Mouse (Mus musculus) limb, embryonic 14.5 days (tissue): ENCODE data around the gene Sptbn1. TPM values are rescaled to one million over a fixed set of nuclear protein-coding genes. Genes with fewer than 3 reads are reported as not detected.

Experiments
- ATAC-seq: fragments of 200-750 bp; cut with Nextera tagmentation; 2 replicates; pipeline ENCODE4 v1.8.0; 2017; ENCODE audit warnings: low read depth, moderate number of reproducible peaks, moderate TSS enrichment; ENCODE audit not compliant: low FRiP score
- DNase-seq: peaks from one replicate; pipeline ENCODE4 v3.0.0-alpha.2; 2015; ENCODE audit warnings: low spot score
- H3K27ac ChIP-seq: fragments of 300-500 bp; sonication (generic); replicated peaks from 2 replicates; pipeline ENCODE4 v1.5.1; 2014; ENCODE audit warnings: low read depth, mild to moderate bottlenecking, low read length, moderate library complexity, mixed read lengths
- H3K27me3 ChIP-seq: fragments of 300-500 bp; sonication (generic); 2 replicates; pipeline ENCODE4 v1.6.1; 2014; ENCODE audit warnings: low read length, mixed read lengths; ENCODE audit not compliant: control insufficient read depth, insufficient read depth
- H3K36me3 ChIP-seq: fragments of 300-500 bp; sonication (generic); 2 replicates; pipeline ENCODE4 v1.6.1; 2014; ENCODE audit warnings: mild to moderate bottlenecking, low read length, moderate library complexity, mixed read lengths; ENCODE audit not compliant: control insufficient read depth, insufficient read depth
- H3K4me1 ChIP-seq: fragments of 300-500 bp; sonication (generic); 2 replicates; pipeline ENCODE4 v1.6.1; 2014; ENCODE audit warnings: antibody characterized with exemption, low read length, mixed read lengths; ENCODE audit not compliant: control insufficient read depth, insufficient read depth
- H3K4me2 ChIP-seq: fragments of 300-500 bp; sonication (generic); replicated peaks from 2 replicates; pipeline ENCODE4 v1.6.1; 2014; ENCODE audit warnings: low read depth, mild to moderate bottlenecking, low read length, moderate library complexity; ENCODE audit not compliant: severe bottlenecking
- H3K4me3 ChIP-seq: fragments of 300-500 bp; sonication (generic); replicated peaks from 2 replicates; pipeline ENCODE4 v1.5.1; 2014; ENCODE audit warnings: low read length
- H3K9ac ChIP-seq: fragments of 300-500 bp; sonication (generic); 2 replicates; pipeline ENCODE4 v1.6.1; 2014; ENCODE audit warnings: mild to moderate bottlenecking, low read depth, low read length, moderate library complexity; ENCODE audit not compliant: severe bottlenecking
- H3K9me3 ChIP-seq: fragments of 300-500 bp; sonication (generic); 2 replicates; pipeline ENCODE4 v1.6.1; 2016; ENCODE audit warnings: low read length; ENCODE audit not compliant: control insufficient read depth
- POLR2A ChIP-seq: fragments of 200-500 bp; IDR thresholded peaks from 2 replicates; pipeline ENCODE4 v1.8.0; 2012; ENCODE audit warnings: inconsistent platforms, mild to moderate bottlenecking, moderate library complexity, borderline replicate concordance; ENCODE audit not compliant: insufficient read depth, insufficient read length; ENCODE audit errors: extremely low read depth
- WGBS: fragments of 180-500 bp; shearing (Covaris S2); extraction: QIAGEN DNeasy Blood & Tissue Kit; methylation state at CpG from one replicate; pipeline ENCODE4 v1.1.7; 2014; 5-methylcytosine and 5-hydroxymethylcytosine counted together
- polyA plus RNA-seq, 2 experiments: library from polyadenylated mRNA; depleted of rRNA in 1 of 2; stranded (reverse) in 1 of 2; unstranded in 1 of 2; fragments of >200 nt; fragmentation: Nextera tagmentation in 1 of 2; extraction: Ambion mirVana in 1 of 2; gene quantifications; 2 replicates each; pipeline versions ENCODE4 v1.2.1 to v1.2.3; 2012 to 2014

The Sptbn1 gene
- polyA plus RNA-seq, 2 experiments = 101 to 120 TPM

- Histone ChIP-seq H3K36me3 (peaks cover 84% of the 10 kb centered on the region), H3K4me2 (no peak overlapping the region), H3K9ac (no peak overlapping the region), H3K27me3 (no peaks in the 10 kb centered on the region), H3K4me1 (no peaks in the 10 kb centered on the region), H3K27ac (no peak overlapping the region), H3K9me3 (no peaks in the 10 kb centered on the region), H3K4me3 (no peak overlapping the region)
- ATAC-seq (no peak), DNase-seq (no peak)
- WGBS = 97% methylated on average over 2 of the region's 2 CpGs
- no peak for TF ChIP-seq POLR2A
These were observed 165.4 kb downstream of the Sptbn1 start for GRCm38 (mm10) chr11:30102594-30102993.

- Histone ChIP-seq H3K9ac (no peak overlapping the region), H3K9me3 (no peaks in the 10 kb centered on the region), H3K36me3 (peaks cover 88% of the 10 kb centered on the region), H3K4me3 (no peak overlapping the region), H3K27ac (no peak overlapping the region), H3K27me3 (no peaks in the 10 kb centered on the region), H3K4me1 (no peaks in the 10 kb centered on the region), H3K4me2 (no peak overlapping the region)
- no peak for TF ChIP-seq POLR2A
- no peak for DNase-seq
- no peak for ATAC-seq
- 100% methylated on average over 1 of the region's 1 CpGs for WGBS
These were observed 166.2 kb downstream of the Sptbn1 start for GRCm38 (mm10) chr11:30101796-30102195.

DNA sequence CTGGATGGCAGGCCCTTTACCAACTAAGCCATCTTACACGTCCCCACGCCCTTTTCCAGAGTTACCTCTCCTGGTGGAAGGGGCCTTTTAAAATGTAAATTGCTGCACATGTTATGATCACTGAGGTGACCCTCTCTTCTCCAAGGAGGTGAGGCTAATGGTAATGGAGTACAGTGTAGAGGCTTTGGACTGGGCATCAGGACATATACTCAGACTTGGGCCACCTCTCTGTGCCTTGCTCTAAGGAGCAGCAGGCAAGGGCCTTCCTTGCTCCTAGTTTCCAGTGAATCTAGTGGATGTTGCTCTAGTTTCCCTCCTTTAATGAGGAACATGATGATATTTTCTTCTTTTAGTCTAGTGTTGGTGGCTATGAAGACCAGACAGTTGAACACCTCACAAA, 166.8 kb downstream of the Sptbn1 start:
- no peak for ATAC-seq
- 90% methylated on average over 2 of the region's 2 CpGs for WGBS
- peaks cover 83% of the 10 kb centered on the region for H3K36me3 ChIP-seq

GRCm38 (mm10) chr11:30099916-30100315, 168.1 kb downstream of the Sptbn1 start:
- Histone ChIP-seq H3K9ac (no peak overlapping the region), H3K4me1 (no peaks in the 10 kb centered on the region), H3K36me3 (peaks cover 72% of the 10 kb centered on the region), H3K27me3 (no peaks in the 10 kb centered on the region), H3K4me2 (no peak overlapping the region), H3K4me3 (no peak overlapping the region), H3K9me3 (no peaks in the 10 kb centered on the region), H3K27ac (no peak overlapping the region)
- DNase-seq (no peak), ATAC-seq (no peak)
- 88% methylated on average over 6 of the region's 6 CpGs for WGBS
- TF ChIP-seq POLR2A = no peak

More for the DNA sequence above, 166.8 kb downstream of the Sptbn1 start:
- H3K27me3 ChIP-seq = no peaks in the 10 kb centered on the region
- no peak overlapping the region for H3K9ac ChIP-seq
- DNase-seq = no peak
- no peak overlapping the region for H3K4me3 ChIP-seq
- no peak overlapping the region for H3K27ac ChIP-seq
- no peaks in the 10 kb centered on the region for H3K9me3 ChIP-seq
- H3K4me2 ChIP-seq = no peak overlapping the region
- no peaks in the 10 kb centered on the region for H3K4me1 ChIP-seq
- no peak for TF ChIP-seq POLR2A

GRCm38 (mm10) chr11:30095212-30095773, 172.7 kb downstream of the Sptbn1 start:
- Histone ChIP-seq H3K4me3 (no peak overlapping the region), H3K27me3 (no peaks in the 10 kb centered on the region), H3K36me3 (peaks cover 27% of the 10 kb centered on the region), H3K9me3 (no peaks in the 10 kb centered on the region), H3K9ac (no peak overlapping the region), H3K4me1 (no peaks in the 10 kb centered on the region), H3K27ac (no peak overlapping the region), H3K4me2 (no peak overlapping the region)
- WGBS = 77% methylated on average over 6 of the region's 6 CpGs
- ATAC-seq = no peak
- TF ChIP-seq POLR2A = no peak
- peak; percentile 10 for DNase-seq
